Mouse (Mus musculus): ENCODE data around the gene Prox1.

GRCm38 (mm10) chr1:190161708-190162465 is 8.6 kb downstream of the Prox1 start:
- TF ChIP-seq CTCF (IDR thresholded peaks at IDR 0.05; ENCODE audit: low read depth) (no peak), EP300 (IDR thresholded peaks at IDR 0.05; ENCODE audit: low read depth) (no peak)

Measured in liver, embryonic 14.5 days (tissue).